Comparison of ENCODE assay signal across 25 mouse cellular contexts in the genomic region with DNA sequence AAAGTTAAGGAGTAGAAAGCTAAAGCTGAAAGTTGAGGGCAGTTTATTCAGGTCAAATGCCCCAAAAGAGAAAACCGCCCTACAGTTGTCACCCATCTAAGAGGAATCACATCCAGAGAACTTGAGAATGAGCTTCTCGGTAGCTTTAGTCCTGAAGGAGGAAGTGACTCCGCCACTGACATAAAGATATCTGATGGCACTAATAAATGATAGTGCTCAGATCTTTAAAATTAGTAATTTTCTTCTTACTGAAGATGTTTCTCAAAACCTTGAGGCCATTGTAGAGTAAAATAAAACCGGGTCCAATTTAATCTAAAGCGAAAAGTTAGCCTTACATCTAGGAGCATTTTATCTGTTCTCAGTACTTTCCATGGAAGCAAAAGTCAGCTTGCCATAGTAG.
"Had no signal": no experiment of that assay in that cellular context is flagged by ENCODE, and none has a peak within 500 bp of the region (broad histone marks: within the 10 kb centered on the region; RNA-seq: fewer than 3 reads in every experiment).

No protein-coding gene starts in this region.

- H3K9ac ChIP-seq: embryonic facial prominence, embryonic 12.5 days; embryonic facial prominence, embryonic 13.5 days; embryonic facial prominence, embryonic 15.5 days; forebrain, embryonic 12.5 days; forebrain, embryonic 13.5 days; forebrain, embryonic 15.5 days; forebrain, postnatal 0 days had no signal

- DNase-seq: cerebellum, adult 9-11 months; cerebellum, postnatal 10 days; cerebellum, postnatal 14 days; cerebellum, postnatal 25 days; cerebellum, postnatal 36 days; embryo, embryonic 11 days; forebrain, postnatal 0 days; gastrocnemius, adult 2 months; gastrocnemius, postnatal 10 days; gastrocnemius, postnatal 14 days; gastrocnemius, postnatal 25 days; gastrocnemius, postnatal 36 days; heart, adult 11 months; heart, adult 18-20 months; heart, adult 2 months had no signal

- H3K4me3 ChIP-seq: embryonic facial prominence, embryonic 10.5 days; embryonic facial prominence, embryonic 12.5 days; embryonic facial prominence, embryonic 13.5 days; embryonic facial prominence, embryonic 15.5 days; erythroblast, embryonic 14.5 days; forebrain, embryonic 10.5 days; forebrain, embryonic 12.5 days; forebrain, embryonic 13.5 days; forebrain, embryonic 15.5 days; gastrocnemius, adult 2 months; heart, adult 2 months; heart, embryonic 10.5 days had no signal

- H3K4me1 ChIP-seq: embryonic facial prominence, embryonic 10.5 days; embryonic facial prominence, embryonic 12.5 days; embryonic facial prominence, embryonic 13.5 days; embryonic facial prominence, embryonic 15.5 days; forebrain, embryonic 10.5 days; forebrain, embryonic 12.5 days; forebrain, embryonic 13.5 days; forebrain, embryonic 15.5 days; heart, embryonic 10.5 days had no signal

- H3K36me3 ChIP-seq: embryonic facial prominence, embryonic 10.5 days; embryonic facial prominence, embryonic 12.5 days; embryonic facial prominence, embryonic 13.5 days; embryonic facial prominence, embryonic 15.5 days; forebrain, embryonic 10.5 days; forebrain, embryonic 12.5 days; forebrain, embryonic 15.5 days; heart, embryonic 10.5 days had no signal

- H3K27ac ChIP-seq: embryonic facial prominence, embryonic 10.5 days; embryonic facial prominence, embryonic 12.5 days; embryonic facial prominence, embryonic 13.5 days; embryonic facial prominence, embryonic 15.5 days; forebrain, embryonic 10.5 days; forebrain, embryonic 12.5 days; forebrain, embryonic 13.5 days; forebrain, embryonic 15.5 days; gastrocnemius, adult 2 months; heart, adult 2 months; heart, embryonic 10.5 days had no signal

- H3K27me3 ChIP-seq: embryonic facial prominence, embryonic 12.5 days; embryonic facial prominence, embryonic 13.5 days; embryonic facial prominence, embryonic 15.5 days; forebrain, embryonic 12.5 days; forebrain, embryonic 13.5 days; forebrain, embryonic 15.5 days had no signal

- H3K9me3 ChIP-seq: embryonic facial prominence, embryonic 10.5 days; embryonic facial prominence, embryonic 12.5 days; embryonic facial prominence, embryonic 13.5 days; embryonic facial prominence, embryonic 15.5 days; forebrain, embryonic 10.5 days; forebrain, embryonic 12.5 days; forebrain, embryonic 13.5 days; forebrain, embryonic 15.5 days; heart, embryonic 10.5 days had no signal
